Mouse (Mus musculus) embryonic fibroblast, embryonic 13.5 days (primary cell): ENCODE measurements around the gene Selenot. TPM values are rescaled to one million over a fixed set of nuclear protein-coding genes. Genes with fewer than 3 reads are reported as not detected.
"Not testable (repeated sequence)": the region's sequence is repeated elsewhere in the genome, so short reads cannot be mapped to it uniquely, and the experiment has no call there.

Experiments
- H3K27ac ChIP-seq: 2 replicates; pipeline ENCODE4 v1.5.1; 2012; ENCODE audit warnings: low read length, control low read depth, inconsistent platforms; ENCODE audit not compliant: insufficient read depth
- H3K4me1 ChIP-seq: 2 replicates; pipeline ENCODE4 v1.6.1; 2011; ENCODE audit warnings: low read length; ENCODE audit not compliant: control insufficient read depth, insufficient read depth
- H3K4me3 ChIP-seq: 2 replicates; pipeline ENCODE4 v1.5.1; 2011; ENCODE audit warnings: mild to moderate bottlenecking, control low read depth, low read length; ENCODE audit not compliant: insufficient read depth
- CTCF ChIP-seq: IDR thresholded peaks from 2 replicates; pipeline ENCODE4 v1.5.1; 2011; ENCODE audit warnings: mild to moderate bottlenecking, control low read depth, low read length, moderate library complexity, borderline replicate concordance; ENCODE audit not compliant: insufficient read depth
- POLR2A ChIP-seq: IDR thresholded peaks from 2 replicates; pipeline ENCODE4 v1.6.1; 2011; ENCODE audit warnings: low read depth, mild to moderate bottlenecking, control low read depth, low read length, moderate library complexity
- polyA plus RNA-seq: library from polyadenylated mRNA; stranded (reverse); fragments of >200 nt; gene quantifications from 2 replicates; pipeline ENCODE4 v1.2.4, GENCODE M21; 2011; ENCODE audit warnings: low read depth; ENCODE audit not compliant: missing spikeins, insufficient read length

Selenot gene
- polyA plus RNA-seq, 1 experiment: 126 TPM

- H3K27ac ChIP-seq: no peak overlapping the region
- peaks cover 7% of the 10 kb centered on the region; the same call in 1 of the 2 replicates for H3K4me1 ChIP-seq
- H3K4me3 ChIP-seq: no peak overlapping the region
- no peak for TF ChIP-seq POLR2A
- no peak for TF ChIP-seq CTCF
Observed at GRCm38 (mm10) chr3:58581530-58581929, 5.1 kb downstream of the Selenot start.

DNA sequence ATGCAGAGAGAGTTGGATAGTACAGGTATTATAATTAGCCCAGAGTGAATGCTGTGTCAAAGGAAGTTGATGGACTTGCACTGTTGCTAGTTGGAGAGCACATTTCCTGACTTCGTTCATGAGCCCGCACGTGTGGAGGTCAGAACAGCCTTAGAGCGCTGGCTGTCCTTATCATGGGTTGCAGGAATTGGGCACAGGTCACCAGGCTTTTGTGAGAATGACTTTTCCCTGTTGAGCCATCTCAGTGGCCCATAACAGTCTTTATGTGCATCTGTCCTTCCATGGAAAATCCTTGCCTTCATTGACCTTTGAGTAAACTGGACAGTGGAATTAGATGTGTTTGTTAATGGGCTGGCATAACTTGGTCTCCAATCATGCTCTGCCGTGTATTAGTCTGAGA, 5.9 kb downstream of the Selenot start:
- H3K4me3 ChIP-seq: no peak overlapping the region
- peaks cover 7% of the 10 kb centered on the region; the same call in 1 of the 2 replicates for H3K4me1 ChIP-seq
- TF ChIP-seq POLR2A (no peak), CTCF (no peak)
- H3K27ac ChIP-seq: no peak overlapping the region

GRCm38 (mm10) chr3:58582788-58583426, 6.5 kb downstream of the Selenot start:
- Histone ChIP-seq H3K4me3 (no peak overlapping the region), H3K4me1 (peaks cover 7% of the 10 kb centered on the region; the same call in 1 of the 2 replicates), H3K27ac (no peak overlapping the region)
- TF ChIP-seq POLR2A: no peak
- TF ChIP-seq CTCF: no peak

- H3K27ac ChIP-seq, H3K4me3 ChIP-seq, H3K4me1 ChIP-seq: not testable (repeated sequence)
Observed at GRCm38 (mm10) chr3:58590544-58590943, 14.1 kb downstream of the Selenot start.

DNA sequence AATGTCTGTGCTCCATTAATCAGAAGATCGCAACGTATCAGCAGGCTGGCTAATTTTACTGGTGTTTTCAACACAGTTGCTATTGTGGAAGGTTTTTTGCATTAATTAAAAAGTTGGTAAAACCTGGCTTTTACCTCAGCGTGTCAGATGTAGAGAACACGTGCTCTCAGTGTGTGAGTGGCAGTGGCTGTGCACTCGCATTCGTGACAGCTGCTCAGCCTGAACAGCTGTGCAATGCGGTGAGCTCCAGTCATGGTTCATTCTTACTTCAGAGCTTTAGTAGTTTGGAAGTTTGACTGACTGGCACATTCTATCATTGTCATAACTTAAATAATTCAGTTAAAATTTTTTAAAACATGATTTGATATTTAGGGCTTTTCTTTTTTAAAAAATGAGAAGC, 16.2 kb downstream of the Selenot start:
- not testable (repeated sequence) for H3K4me3 ChIP-seq, H3K27ac ChIP-seq, H3K4me1 ChIP-seq

- Histone ChIP-seq H3K4me3 (no peak overlapping the region), H3K4me1 (no peaks in the 10 kb centered on the region), H3K27ac (no peak overlapping the region)
- TF ChIP-seq CTCF (no peak), POLR2A (no peak)
Observed at GRCm38 (mm10) chr3:58593623-58594022, 17.2 kb downstream of the Selenot start.

GRCm38 (mm10) chr3:58608506-58608905, 32.1 kb downstream of the Selenot start:
- no peaks in the 10 kb centered on the region for H3K4me1 ChIP-seq
- H3K27ac ChIP-seq: no peak overlapping the region
- TF ChIP-seq POLR2A (no peak), CTCF (no peak)
- no peak overlapping the region for H3K4me3 ChIP-seq

DNA sequence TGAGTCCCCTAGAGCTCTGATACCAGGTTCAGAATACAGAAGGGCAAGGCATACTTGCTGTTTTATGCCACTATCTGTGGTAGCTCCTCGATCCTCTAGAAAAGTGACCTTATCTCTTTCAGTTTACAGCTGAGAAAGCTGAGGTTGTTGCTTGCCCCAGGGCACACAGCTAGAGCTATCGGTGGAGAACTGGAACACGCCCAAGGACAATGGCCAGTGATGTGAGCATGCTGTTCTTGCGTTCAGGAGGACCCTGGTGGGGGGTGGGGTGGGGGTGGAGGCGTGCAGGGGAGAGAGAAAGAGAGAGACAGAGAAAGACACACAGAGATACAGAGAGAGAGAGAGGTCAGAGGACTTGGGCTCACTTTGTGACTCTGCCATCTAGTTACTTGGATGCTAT, 33.5 kb downstream of the Selenot start:
- no peaks in the 10 kb centered on the region for H3K4me1 ChIP-seq
- no peak for TF ChIP-seq CTCF
- no peak for TF ChIP-seq POLR2A
- H3K27ac ChIP-seq: no peak overlapping the region
- H3K4me3 ChIP-seq: no peak overlapping the region

DNA sequence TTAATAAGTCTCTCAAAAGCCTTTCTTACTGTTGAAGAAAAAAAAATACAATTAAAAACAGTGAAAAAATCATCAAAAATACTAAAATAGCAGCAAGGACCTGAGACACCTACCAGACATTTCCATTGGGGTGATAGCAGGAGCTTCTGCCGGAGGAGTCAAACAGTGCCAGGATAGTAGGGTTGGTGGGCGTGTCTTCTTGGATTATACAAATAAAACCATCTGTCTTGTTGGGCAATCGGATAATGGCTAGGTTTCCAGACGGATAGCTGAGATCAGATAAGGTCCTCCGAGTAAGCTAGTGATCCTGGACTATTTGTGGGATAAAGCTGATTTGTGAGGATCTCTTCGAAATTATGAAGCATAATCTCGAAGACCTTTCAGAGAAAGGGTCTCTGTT, 44.6 kb downstream of the Selenot start:
- no peak overlapping the region for H3K27ac ChIP-seq

GRCm38 (mm10) chr3:58622665-58623394, 46.4 kb downstream of the Selenot start:
- Histone ChIP-seq H3K27ac (no peak overlapping the region), H3K4me3 (no peak overlapping the region), H3K4me1 (no peaks in the 10 kb centered on the region)
- no peak for TF ChIP-seq POLR2A
- no peak for TF ChIP-seq CTCF

More for the DNA sequence above, 44.6 kb downstream of the Selenot start:
- H3K4me3 ChIP-seq: no peak overlapping the region
- H3K4me1 ChIP-seq: no peaks in the 10 kb centered on the region
- no peak for TF ChIP-seq CTCF
- TF ChIP-seq POLR2A: no peak
